Mouse (Mus musculus) liver, embryonic 14.5 days (tissue): Measurements from ENCODE around the gene Taf8.

Experiments
- CTCF ChIP-seq: IDR thresholded peaks from 2 replicates; pipeline ENCODE4 v1.5.1; 2016; ENCODE audit warnings: antibody characterized with exemption, low read depth, control low read depth
- EP300 ChIP-seq: IDR thresholded peaks from 2 replicates; pipeline ENCODE4 v1.6.1; 2016; ENCODE audit warnings: antibody characterized with exemption, low read depth

- TF ChIP-seq CTCF (no peak), EP300 (no peak)
These were observed 37.0 kb upstream of the Taf8 start for GRCm38 (mm10) chr17:47539128-47539527.
